Mouse (Mus musculus): ENCODE results near the gene Nrxn3. TPM values are rescaled to one million over a fixed set of nuclear protein-coding genes. Genes with fewer than 3 reads are reported as not detected.

Nrxn3 gene
- polyA plus RNA-seq, 1 experiment from 2014 or later = 0.31 TPM

DNA sequence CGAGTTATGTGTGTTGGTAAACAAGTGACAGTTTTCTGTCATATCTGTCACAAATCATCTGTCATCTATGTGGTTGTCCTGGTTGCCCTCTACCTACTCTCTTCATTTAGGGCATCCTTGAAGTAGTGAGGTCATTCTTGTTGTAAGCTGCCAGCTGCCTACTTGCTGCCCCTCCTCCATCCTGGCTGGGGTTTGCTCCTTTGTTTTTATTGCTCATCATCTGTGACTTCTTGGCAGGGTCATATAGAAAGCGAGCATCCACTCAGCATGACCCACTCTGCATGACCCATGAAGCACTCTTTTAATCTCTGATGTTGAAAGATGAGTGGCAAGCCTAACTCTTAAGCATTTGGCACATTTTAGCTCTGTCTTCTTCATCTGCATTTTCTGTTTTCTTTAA, 194.1 kb downstream of the Nrxn3 start:
- WGBS = 61% methylated on average over 2 of the region's 2 CpGs
- no peak overlapping the region for H3K27ac ChIP-seq (replicated peaks; ENCODE audit: low read depth, low read length)
- H3K27me3 ChIP-seq (ENCODE audit: control insufficient read depth, insufficient read depth, low read length) = no peaks in the 10 kb centered on the region
- H3K4me3 ChIP-seq (ENCODE audit: low read depth, low read length) = no peak overlapping the region
- no peak overlapping the region for H3K4me2 ChIP-seq (ENCODE audit: low read depth, severe bottlenecking)
- DNase-seq (ENCODE audit: low spot score) = no peak
- no peaks in the 10 kb centered on the region for H3K9me3 ChIP-seq (ENCODE audit: control insufficient read depth, low read length)
- no peak for ATAC-seq (ENCODE audit: insufficient number of reproducible peaks, low FRiP score, low TSS enrichment, low read depth)
- no peaks in the 10 kb centered on the region for H3K36me3 ChIP-seq (ENCODE audit: control insufficient read depth, insufficient read depth, low read length)
- H3K4me1 ChIP-seq (ENCODE audit: control insufficient read depth, insufficient read depth, low read length) = no peaks in the 10 kb centered on the region
- H3K9ac ChIP-seq (ENCODE audit: low read length) = no peak overlapping the region

DNA sequence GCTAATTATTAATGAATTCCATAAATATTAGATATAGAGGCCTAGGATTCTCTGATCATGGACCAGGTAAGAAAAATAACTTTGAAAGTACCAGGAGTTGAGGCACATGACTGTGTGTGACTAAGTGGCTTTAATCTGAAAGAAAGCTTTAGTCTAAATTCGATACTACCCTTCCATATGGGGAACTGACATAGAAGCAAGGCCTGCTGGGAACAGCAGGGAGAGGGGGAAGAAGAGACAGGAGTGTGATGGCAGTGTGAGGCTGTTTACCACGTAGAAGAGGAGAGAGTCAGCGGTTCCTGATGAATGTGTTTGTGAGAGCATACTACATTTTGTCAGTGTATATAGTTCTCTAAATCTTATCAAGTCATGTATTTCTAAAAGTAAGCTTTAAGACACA, 202.2 kb downstream of the Nrxn3 start:
- 73% methylated on average over 3 of the region's 3 CpGs for WGBS
- Histone ChIP-seq H3K4me3 (ENCODE audit: low read depth, low read length) (no peak overlapping the region), H3K36me3 (ENCODE audit: control insufficient read depth, insufficient read depth, low read length) (no peaks in the 10 kb centered on the region), H3K9me3 (ENCODE audit: control insufficient read depth, low read length) (no peaks in the 10 kb centered on the region), H3K4me1 (ENCODE audit: control insufficient read depth, insufficient read depth, low read length) (no peaks in the 10 kb centered on the region), H3K4me2 (ENCODE audit: low read depth, severe bottlenecking) (no peak overlapping the region), H3K9ac (ENCODE audit: low read length) (no peak overlapping the region), H3K27me3 (ENCODE audit: control insufficient read depth, insufficient read depth, low read length) (no peaks in the 10 kb centered on the region), H3K27ac (replicated peaks; ENCODE audit: low read depth, low read length) (no peak overlapping the region)
- DNase-seq (ENCODE audit: low spot score) (no peak), ATAC-seq (ENCODE audit: insufficient number of reproducible peaks, low FRiP score, low TSS enrichment, low read depth) (no peak)

DNA sequence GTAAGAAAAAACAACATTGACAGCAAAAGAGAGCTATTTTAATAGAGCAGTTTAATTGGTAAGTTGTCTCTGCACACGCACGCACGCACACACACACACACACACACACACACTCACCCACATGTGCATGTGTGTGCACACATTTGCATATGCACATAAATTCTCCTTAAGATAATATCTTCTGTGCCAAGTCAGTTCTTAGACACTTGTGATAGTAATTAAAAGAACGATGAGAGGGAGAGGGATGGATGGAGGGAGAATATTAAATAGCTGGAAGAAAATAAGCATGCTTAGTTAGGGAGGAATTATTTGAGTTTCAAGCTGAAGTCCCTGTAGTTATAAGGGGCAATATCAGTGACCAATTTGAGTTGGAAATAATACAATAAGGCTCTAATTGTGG, 203.6 kb downstream of the Nrxn3 start:
- Histone ChIP-seq H3K4me1 (ENCODE audit: control insufficient read depth, insufficient read depth, low read length) (no peaks in the 10 kb centered on the region), H3K27me3 (ENCODE audit: control insufficient read depth, insufficient read depth, low read length) (no peaks in the 10 kb centered on the region), H3K4me2 (ENCODE audit: low read depth, severe bottlenecking) (no peak overlapping the region), H3K9ac (ENCODE audit: low read length) (no peak overlapping the region), H3K27ac (replicated peaks; ENCODE audit: low read depth, low read length) (no peak overlapping the region), H3K4me3 (ENCODE audit: low read depth, low read length) (no peak overlapping the region), H3K9me3 (ENCODE audit: control insufficient read depth, low read length) (no peaks in the 10 kb centered on the region), H3K36me3 (ENCODE audit: control insufficient read depth, insufficient read depth, low read length) (no peaks in the 10 kb centered on the region)
- ATAC-seq (ENCODE audit: insufficient number of reproducible peaks, low FRiP score, low TSS enrichment, low read depth) (no peak), DNase-seq (ENCODE audit: low spot score) (no peak)
- 86% methylated on average over 4 of the region's 4 CpGs for WGBS

DNA sequence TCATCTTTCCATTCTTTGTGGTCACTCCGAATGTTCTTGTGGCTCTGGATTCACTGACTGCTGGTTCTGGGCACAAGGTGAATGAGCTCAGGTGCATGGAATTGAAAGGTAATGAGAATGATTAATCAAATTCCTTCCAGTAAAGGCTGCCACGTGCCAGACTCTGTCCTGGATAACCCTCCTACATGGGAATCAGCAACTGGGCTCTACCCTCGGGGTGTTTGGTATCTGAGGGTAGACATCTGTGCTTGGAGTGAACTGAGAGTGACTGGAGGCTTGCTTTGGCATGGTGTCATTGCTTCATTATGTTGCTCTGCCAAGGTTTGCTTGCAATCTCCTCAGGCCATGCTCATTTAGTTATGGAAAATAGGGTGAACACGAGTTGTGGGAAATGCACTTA, 209.0 kb downstream of the Nrxn3 start:
- no peaks in the 10 kb centered on the region for H3K27me3 ChIP-seq (ENCODE audit: control insufficient read depth, insufficient read depth, low read length)
- no peak for ATAC-seq (ENCODE audit: insufficient number of reproducible peaks, low FRiP score, low TSS enrichment, low read depth)
- no peak overlapping the region for H3K4me2 ChIP-seq (ENCODE audit: low read depth, severe bottlenecking)
- no peak overlapping the region for H3K4me3 ChIP-seq (ENCODE audit: low read depth, low read length)
- H3K27ac ChIP-seq (replicated peaks; ENCODE audit: low read depth, low read length) = no peak overlapping the region
- WGBS = 69% methylated on average over 4 of the region's 4 CpGs
- no peak for DNase-seq (ENCODE audit: low spot score)
- no peaks in the 10 kb centered on the region for H3K36me3 ChIP-seq (ENCODE audit: control insufficient read depth, insufficient read depth, low read length)
- H3K9me3 ChIP-seq (ENCODE audit: control insufficient read depth, low read length) = no peaks in the 10 kb centered on the region
- H3K4me1 ChIP-seq (ENCODE audit: control insufficient read depth, insufficient read depth, low read length) = no peaks in the 10 kb centered on the region
- H3K9ac ChIP-seq (ENCODE audit: low read length) = no peak overlapping the region

DNA sequence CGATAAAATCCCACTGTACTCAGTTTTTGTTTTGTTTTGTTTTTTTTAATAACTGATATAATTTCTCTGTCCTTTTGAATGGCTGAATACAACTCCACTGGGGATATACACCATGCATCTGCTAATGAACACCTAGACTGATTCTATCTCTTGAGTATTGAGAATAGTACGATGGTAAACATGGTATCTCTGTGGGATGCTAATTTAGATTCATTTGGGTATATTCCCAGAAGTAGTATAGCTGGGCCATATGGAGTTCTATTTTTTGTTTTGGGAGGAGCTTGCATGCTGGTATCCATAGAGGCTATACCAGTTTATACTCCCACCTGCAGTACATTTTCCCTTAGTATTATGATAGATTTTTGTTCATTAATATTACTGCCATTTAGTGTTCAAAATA, 217.0 kb downstream of the Nrxn3 start:
- Histone ChIP-seq H3K9me3 (ENCODE audit: control insufficient read depth, low read length) (no peaks in the 10 kb centered on the region), H3K36me3 (ENCODE audit: control insufficient read depth, insufficient read depth, low read length) (no peaks in the 10 kb centered on the region), H3K4me1 (ENCODE audit: control insufficient read depth, insufficient read depth, low read length) (no peaks in the 10 kb centered on the region), H3K27me3 (ENCODE audit: control insufficient read depth, insufficient read depth, low read length) (no peaks in the 10 kb centered on the region), H3K27ac (replicated peaks; ENCODE audit: low read depth, low read length) (no peak overlapping the region), H3K4me3 (ENCODE audit: low read depth, low read length) (no peak overlapping the region), H3K9ac (ENCODE audit: low read length) (no peak overlapping the region), H3K4me2 (ENCODE audit: low read depth, severe bottlenecking) (no peak overlapping the region)
- ATAC-seq (ENCODE audit: insufficient number of reproducible peaks, low FRiP score, low TSS enrichment, low read depth) (no peak), DNase-seq (ENCODE audit: low spot score) (no peak)
- 90% methylated on average over 2 of the region's 2 CpGs for WGBS

DNA sequence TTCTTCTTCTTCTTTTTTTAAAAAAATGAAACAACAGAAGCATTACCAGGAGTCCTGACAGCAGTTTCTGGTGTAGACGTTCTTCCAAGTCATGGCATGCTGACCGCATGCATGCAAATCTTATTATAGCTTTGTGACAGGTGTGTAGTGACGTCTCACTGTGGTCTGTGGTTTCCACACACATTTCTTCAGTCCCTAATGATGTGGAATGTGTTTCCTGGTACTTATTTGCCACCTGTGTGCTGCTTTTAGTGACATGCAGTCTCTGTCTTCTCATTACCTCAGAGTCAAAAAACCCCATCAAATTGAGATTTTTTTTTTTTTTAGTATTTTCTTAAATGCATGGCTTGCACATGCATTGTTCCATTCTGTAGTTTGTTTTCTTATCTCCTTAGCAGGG, 222.3 kb downstream of the Nrxn3 start:
- 69% methylated on average over 3 of the region's 3 CpGs for WGBS
- H3K4me1 ChIP-seq (ENCODE audit: control insufficient read depth, insufficient read depth, low read length) = no peaks in the 10 kb centered on the region
- H3K27ac ChIP-seq (replicated peaks; ENCODE audit: low read depth, low read length) = no peak overlapping the region
- H3K9me3 ChIP-seq (ENCODE audit: control insufficient read depth, low read length) = no peaks in the 10 kb centered on the region
- no peak overlapping the region for H3K4me2 ChIP-seq (ENCODE audit: low read depth, severe bottlenecking)
- no peak overlapping the region for H3K4me3 ChIP-seq (ENCODE audit: low read depth, low read length)
- no peak overlapping the region for H3K9ac ChIP-seq (ENCODE audit: low read length)
- no peaks in the 10 kb centered on the region for H3K36me3 ChIP-seq (ENCODE audit: control insufficient read depth, insufficient read depth, low read length)
- no peak for ATAC-seq (ENCODE audit: insufficient number of reproducible peaks, low FRiP score, low TSS enrichment, low read depth)
- DNase-seq (ENCODE audit: low spot score) = no peak
- H3K27me3 ChIP-seq (ENCODE audit: control insufficient read depth, insufficient read depth, low read length) = no peaks in the 10 kb centered on the region

DNA sequence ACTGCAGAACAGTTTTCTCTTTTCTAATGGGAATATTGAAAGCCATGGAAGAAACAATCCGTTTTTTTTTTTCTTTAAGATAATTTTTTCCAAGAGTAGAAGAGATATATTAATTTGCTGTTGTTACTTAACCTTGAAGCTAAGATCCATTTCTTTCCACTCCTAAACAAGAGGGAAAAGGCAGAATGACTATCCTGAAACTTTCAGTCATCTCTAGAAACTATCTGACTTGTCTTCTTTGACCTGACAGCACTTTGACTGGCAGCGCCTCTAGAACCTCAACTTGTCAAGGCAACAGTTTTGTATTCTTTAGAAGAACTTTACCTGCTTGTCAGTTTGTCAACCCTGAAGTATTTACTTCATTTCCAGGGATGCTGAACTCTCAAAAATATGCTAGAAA, 227.2 kb downstream of the Nrxn3 start:
- H3K4me2 ChIP-seq (ENCODE audit: low read depth, severe bottlenecking) = no peak overlapping the region
- H3K36me3 ChIP-seq (ENCODE audit: control insufficient read depth, insufficient read depth, low read length) = no peaks in the 10 kb centered on the region
- H3K9me3 ChIP-seq (ENCODE audit: control insufficient read depth, low read length) = no peaks in the 10 kb centered on the region
- ATAC-seq (ENCODE audit: insufficient number of reproducible peaks, low FRiP score, low TSS enrichment, low read depth) (no peak), DNase-seq (ENCODE audit: low spot score) (no peak)
- no peak overlapping the region for H3K27ac ChIP-seq (replicated peaks; ENCODE audit: low read depth, low read length)
- H3K4me3 ChIP-seq (ENCODE audit: low read depth, low read length) = no peak overlapping the region
- WGBS = 77% methylated on average over 2 of the region's 2 CpGs
- H3K4me1 ChIP-seq (ENCODE audit: control insufficient read depth, insufficient read depth, low read length) = no peaks in the 10 kb centered on the region
- H3K27me3 ChIP-seq (ENCODE audit: control insufficient read depth, insufficient read depth, low read length) = no peaks in the 10 kb centered on the region
- no peak overlapping the region for H3K9ac ChIP-seq (ENCODE audit: low read length)

DNA sequence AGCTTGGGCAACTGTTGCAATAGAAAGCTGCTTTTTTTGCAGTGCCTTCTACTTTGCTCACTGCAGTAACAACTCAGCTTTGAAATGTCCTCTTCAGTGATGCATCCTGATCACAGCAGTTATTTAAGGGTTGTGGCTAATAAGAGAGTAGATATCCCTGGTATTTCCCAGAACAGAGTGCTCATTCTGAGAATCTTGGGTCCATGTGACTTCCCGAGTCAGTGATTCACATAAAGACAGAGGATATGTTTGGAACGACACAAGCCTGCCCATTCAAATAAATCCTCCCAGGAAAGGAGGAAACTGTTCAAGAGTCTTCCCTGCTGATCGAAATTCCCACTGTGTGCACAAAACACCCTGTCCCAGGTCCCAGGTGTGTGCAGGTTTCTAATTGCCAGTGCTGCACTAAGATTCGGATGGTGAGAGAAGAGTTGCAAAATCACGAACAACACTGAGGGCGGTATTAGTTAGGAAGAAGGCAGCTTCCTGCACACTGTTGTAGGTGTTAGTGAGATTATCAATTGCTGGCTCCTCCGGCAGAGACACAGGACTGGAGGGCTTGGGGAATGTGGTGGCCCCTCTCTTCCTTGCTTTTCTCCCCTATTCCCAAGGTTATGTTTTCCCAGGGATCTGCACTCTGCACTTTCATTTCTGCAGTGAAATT, 230.4 kb downstream of the Nrxn3 start:
- Histone ChIP-seq H3K27me3 (ENCODE audit: control insufficient read depth, insufficient read depth, low read length) (no peaks in the 10 kb centered on the region), H3K9ac (ENCODE audit: low read length) (no peak overlapping the region), H3K4me1 (ENCODE audit: control insufficient read depth, insufficient read depth, low read length) (no peaks in the 10 kb centered on the region), H3K4me3 (ENCODE audit: low read depth, low read length) (no peak overlapping the region), H3K36me3 (ENCODE audit: control insufficient read depth, insufficient read depth, low read length) (no peaks in the 10 kb centered on the region), H3K27ac (replicated peaks; ENCODE audit: low read depth, low read length) (no peak overlapping the region), H3K9me3 (ENCODE audit: control insufficient read depth, low read length) (no peaks in the 10 kb centered on the region), H3K4me2 (ENCODE audit: low read depth, severe bottlenecking) (no peak overlapping the region)
- DNase-seq (ENCODE audit: low spot score) = no peak
- no peak for ATAC-seq (ENCODE audit: insufficient number of reproducible peaks, low FRiP score, low TSS enrichment, low read depth)
- 78% methylated on average over 7 of the region's 7 CpGs for WGBS

DNA sequence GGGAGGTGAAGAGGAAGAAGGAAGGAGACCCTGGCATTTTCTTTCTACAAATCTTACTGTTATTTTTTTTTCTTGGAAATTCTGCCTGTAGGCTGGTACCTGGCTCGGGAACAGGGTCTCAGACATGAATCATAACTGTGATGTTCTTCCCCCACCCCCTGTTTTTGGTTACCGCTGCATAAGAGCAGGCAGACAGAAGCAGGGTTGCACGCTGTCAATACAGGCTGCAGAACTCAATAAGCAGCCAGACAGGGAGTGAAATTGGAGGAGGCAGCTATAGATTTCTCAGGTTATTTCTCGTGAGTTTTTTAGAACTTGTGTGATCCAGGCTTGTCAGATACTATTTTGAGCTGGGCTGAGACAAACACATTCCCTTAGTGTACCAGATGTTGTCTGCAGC, 231.1 kb downstream of the Nrxn3 start:
- Histone ChIP-seq H3K4me1 (ENCODE audit: control insufficient read depth, insufficient read depth, low read length) (no peaks in the 10 kb centered on the region), H3K4me3 (ENCODE audit: low read depth, low read length) (no peak overlapping the region), H3K27me3 (ENCODE audit: control insufficient read depth, insufficient read depth, low read length) (no peaks in the 10 kb centered on the region), H3K36me3 (ENCODE audit: control insufficient read depth, insufficient read depth, low read length) (no peaks in the 10 kb centered on the region), H3K9ac (ENCODE audit: low read length) (no peak overlapping the region), H3K9me3 (ENCODE audit: control insufficient read depth, low read length) (no peaks in the 10 kb centered on the region), H3K27ac (replicated peaks; ENCODE audit: low read depth, low read length) (no peak overlapping the region), H3K4me2 (ENCODE audit: low read depth, severe bottlenecking) (no peak overlapping the region)
- no peak for ATAC-seq (ENCODE audit: insufficient number of reproducible peaks, low FRiP score, low TSS enrichment, low read depth)
- 76% methylated on average over 4 of the region's 4 CpGs for WGBS
- no peak for DNase-seq (ENCODE audit: low spot score)
